Mouse (Mus musculus) layer of hippocampus, postnatal 25 days (tissue): Measurements from ENCODE around the gene Scp2. TPM values are rescaled to one million over a fixed set of nuclear protein-coding genes. Genes with fewer than 3 reads are reported as not detected.

ENCODE experiments used
- DNase-seq, 2 experiments: peaks; one replicate each; pipeline ENCODE4 v3.0.0; 2022; ENCODE audit warnings: mixed read lengths in 2 of 2, low spot score in 1 of 2; ENCODE audit errors: extremely low spot score in 1 of 2
- total RNA-seq, 2 experiments: library from RNA; stranded (reverse); gene quantifications; 2 replicates each; pipeline ENCODE4 v1.2.3; 2021

Gene Scp2
- total RNA-seq, 2 experiments from 2014 or later, result 86.4 to 103 TPM

GRCm38 (mm10) chr4:108023186-108023585 is 121.6 kb downstream of the Scp2 start:
- no peak for DNase-seq

- no peak for DNase-seq
These were observed 124.6 kb downstream of the Scp2 start for GRCm38 (mm10) chr4:108020178-108020577.

- DNase-seq, result no peak
These were observed 125.6 kb downstream of the Scp2 start for GRCm38 (mm10) chr4:108018961-108019921.

GRCm38 (mm10) chr4:108018241-108018923 is 126.4 kb downstream of the Scp2 start:
- DNase-seq, result no peak

GRCm38 (mm10) chr4:108017839-108018238 is 127.0 kb downstream of the Scp2 start:
- DNase-seq, result no peak

- no peak for DNase-seq
These were observed 128.5 kb downstream of the Scp2 start for GRCm38 (mm10) chr4:108016321-108016720.

- peak in 1 of 2 experiments; percentile 40 for DNase-seq
These were observed 129.6 kb downstream of the Scp2 start for GRCm38 (mm10) chr4:108015067-108015765.

GRCm38 (mm10) chr4:108014466-108014865 is 130.3 kb downstream of the Scp2 start:
- no peak for DNase-seq

- no peak for DNase-seq
These were observed 136.3 kb downstream of the Scp2 start for GRCm38 (mm10) chr4:108008541-108008940.

- DNase-seq, result no peak
These were observed 137.2 kb downstream of the Scp2 start for GRCm38 (mm10) chr4:108007532-108008103.

GRCm38 (mm10) chr4:108005328-108005727 is 139.5 kb downstream of the Scp2 start:
- no peak for DNase-seq

GRCm38 (mm10) chr4:107999380-107999779 is 145.4 kb downstream of the Scp2 start:
- no peak for DNase-seq

- DNase-seq, result no peak
These were observed 146.0 kb downstream of the Scp2 start for GRCm38 (mm10) chr4:107998641-107999332.

- DNase-seq, result no peak
These were observed 148.3 kb downstream of the Scp2 start for GRCm38 (mm10) chr4:107996418-107996986.

- no peak for DNase-seq
These were observed 149.1 kb downstream of the Scp2 start for GRCm38 (mm10) chr4:107995727-107996126.

- DNase-seq, result no peak
These were observed 149.8 kb downstream of the Scp2 start for GRCm38 (mm10) chr4:107995011-107995410.
